Mouse (Mus musculus) forebrain, embryonic 15.5 days (tissue): Measurements from ENCODE around the gene BC067074. TPM values are rescaled to one million over a fixed set of nuclear protein-coding genes. Genes with fewer than 3 reads are reported as not detected.
"Not testable (repeated sequence)": the region's sequence is repeated elsewhere in the genome, so short reads cannot be mapped to it uniquely, and the experiment has no call there.

Source experiments
- ATAC-seq: fragments of 200-750 bp; cut with Nextera tagmentation; replicated peaks from 2 replicates; pipeline ENCODE4 v1.8.0; 2017; ENCODE audit warnings: mild to moderate bottlenecking, moderate TSS enrichment, moderate library complexity
- H3K27ac ChIP-seq: fragments of 300-500 bp; sonication (generic); replicated peaks from 2 replicates; pipeline ENCODE4 v1.5.1; 2015; ENCODE audit warnings: mild to moderate bottlenecking, inconsistent platforms
- H3K27me3 ChIP-seq: fragments of 300-500 bp; sonication (generic); 2 replicates; pipeline ENCODE4 v1.6.1; 2015; ENCODE audit warnings: inconsistent platforms
- H3K36me3 ChIP-seq: fragments of 300-500 bp; sonication (generic); 2 replicates; pipeline ENCODE4 v1.6.1; 2015; ENCODE audit warnings: mild to moderate bottlenecking, inconsistent platforms
- H3K4me1 ChIP-seq: fragments of 300-500 bp; sonication (generic); 2 replicates; pipeline ENCODE4 v1.6.1; 2015; ENCODE audit warnings: inconsistent platforms
- H3K4me2 ChIP-seq: fragments of 300-500 bp; sonication (generic); replicated peaks from 2 replicates; pipeline ENCODE4 v1.6.1; 2015; ENCODE audit warnings: mild to moderate bottlenecking, inconsistent platforms
- H3K4me3 ChIP-seq: fragments of 300-500 bp; sonication (generic); 2 replicates; pipeline ENCODE4 v1.5.1; 2015; ENCODE audit warnings: mild to moderate bottlenecking, inconsistent platforms
- H3K9ac ChIP-seq: fragments of 300-500 bp; sonication (generic); replicated peaks from 2 replicates; pipeline ENCODE4 v1.6.1; 2015; ENCODE audit warnings: mild to moderate bottlenecking, inconsistent platforms
- H3K9me3 ChIP-seq: fragments of 300-500 bp; sonication (generic); 2 replicates; pipeline ENCODE4 v1.6.1; 2016; ENCODE audit warnings: inconsistent platforms
- WGBS: fragments of 180-500 bp; shearing (Covaris S2); methylation state at CpG from one replicate; pipeline ENCODE4 v1.1.7; 2015; ENCODE audit warnings: mixed read lengths; 5-methylcytosine and 5-hydroxymethylcytosine counted together
- polyA plus RNA-seq: library from polyadenylated mRNA; unstranded; fragments of >200 nt; fragmentation: Nextera tagmentation; extraction: Ambion mirVana; gene quantifications from 2 replicates; pipeline ENCODE4 v1.2.1, GENCODE M21; 2015

BC067074 gene
- polyA plus RNA-seq, 1 experiment from 2014 or later = 0.48 TPM

GRCm38 (mm10) chr13:113359676-113360075 lies 66.7 kb downstream of the BC067074 start:
- Histone ChIP-seq H3K27me3 (no peaks in the 10 kb centered on the region), H3K9me3 (no peaks in the 10 kb centered on the region), H3K4me3 (no peak overlapping the region), H3K36me3 (no peaks in the 10 kb centered on the region), H3K4me2 (no peak overlapping the region), H3K4me1 (peaks cover 3% of the 10 kb centered on the region; the same call in 1 of the 2 replicates), H3K27ac (no peak overlapping the region), H3K9ac (no peak overlapping the region)
- 87% methylated on average over 1 of the region's 1 CpGs for WGBS
- ATAC-seq = no peak

GRCm38 (mm10) chr13:113365976-113366375 lies 73.0 kb downstream of the BC067074 start:
- 89% methylated on average over 10 of the region's 10 CpGs for WGBS

GRCm38 (mm10) chr13:113368931-113369579 lies 76.1 kb downstream of the BC067074 start:
- 80% methylated on average over 13 of the region's 13 CpGs for WGBS
- H3K4me2 ChIP-seq = no peak overlapping the region
- no peaks in the 10 kb centered on the region for H3K4me1 ChIP-seq
- no peaks in the 10 kb centered on the region for H3K36me3 ChIP-seq
- H3K4me3 ChIP-seq = no peak overlapping the region
- ATAC-seq = no peak
- H3K9ac ChIP-seq = no peak overlapping the region
- no peaks in the 10 kb centered on the region for H3K9me3 ChIP-seq
- H3K27ac ChIP-seq = no peak overlapping the region
- H3K27me3 ChIP-seq = no peaks in the 10 kb centered on the region

More at GRCm38 (mm10) chr13:113365976-113366375, 73.0 kb downstream of the BC067074 start:
- H3K27ac ChIP-seq = no peak overlapping the region
- no peak for ATAC-seq
- no peaks in the 10 kb centered on the region for H3K36me3 ChIP-seq
- no peaks in the 10 kb centered on the region for H3K4me1 ChIP-seq
- no peaks in the 10 kb centered on the region for H3K27me3 ChIP-seq
- no peak overlapping the region for H3K9ac ChIP-seq
- no peak overlapping the region for H3K4me3 ChIP-seq
- no peak overlapping the region for H3K4me2 ChIP-seq
- H3K9me3 ChIP-seq = no peaks in the 10 kb centered on the region

- H3K4me1 ChIP-seq = no peaks in the 10 kb centered on the region
- 95% methylated on average over 10 of the region's 10 CpGs for WGBS
- no peak overlapping the region for H3K27ac ChIP-seq
- H3K9ac ChIP-seq = no peak overlapping the region
- H3K4me2 ChIP-seq = no peak overlapping the region
- ATAC-seq = no peak
- no peaks in the 10 kb centered on the region for H3K36me3 ChIP-seq
- no peaks in the 10 kb centered on the region for H3K9me3 ChIP-seq
- no peak overlapping the region for H3K4me3 ChIP-seq
- H3K27me3 ChIP-seq = no peaks in the 10 kb centered on the region
Measured at GRCm38 (mm10) chr13:113369622-113370021, 76.7 kb downstream of the BC067074 start.

GRCm38 (mm10) chr13:113373291-113374083 lies 80.5 kb downstream of the BC067074 start:
- H3K9ac ChIP-seq = no peak overlapping the region
- WGBS = 75% methylated on average over 12 of the region's 12 CpGs
- ATAC-seq = peak; percentile 68

GRCm38 (mm10) chr13:113374084-113374405 lies 81.1 kb downstream of the BC067074 start:
- Histone ChIP-seq H3K36me3 (no peaks in the 10 kb centered on the region), H3K9me3 (no peaks in the 10 kb centered on the region), H3K27ac (no peak overlapping the region; the same call in 1 of the 2 replicates), H3K9ac (no peak overlapping the region), H3K4me3 (no peak overlapping the region), H3K27me3 (no peaks in the 10 kb centered on the region), H3K4me2 (no peak overlapping the region), H3K4me1 (no peaks in the 10 kb centered on the region)
- 25% methylated on average over 2 of the region's 2 CpGs for WGBS
- peak; percentile 85 for ATAC-seq

More at GRCm38 (mm10) chr13:113373291-113374083, 80.5 kb downstream of the BC067074 start:
- H3K27ac ChIP-seq = peak overlapping the region; percentile 46
- no peaks in the 10 kb centered on the region for H3K4me1 ChIP-seq
- no peaks in the 10 kb centered on the region for H3K36me3 ChIP-seq
- no peaks in the 10 kb centered on the region for H3K27me3 ChIP-seq
- no peak overlapping the region for H3K4me2 ChIP-seq
- H3K9me3 ChIP-seq = no peaks in the 10 kb centered on the region
- H3K4me3 ChIP-seq = no peak overlapping the region

GRCm38 (mm10) chr13:113377631-113378030 lies 84.7 kb downstream of the BC067074 start:
- ATAC-seq = no peak
- H3K36me3 ChIP-seq = no peaks in the 10 kb centered on the region
- no peak overlapping the region for H3K4me2 ChIP-seq
- no peak overlapping the region for H3K27ac ChIP-seq
- H3K9me3 ChIP-seq = no peaks in the 10 kb centered on the region
- H3K9ac ChIP-seq = no peak overlapping the region
- WGBS = 87% methylated on average over 7 of the region's 7 CpGs
- H3K27me3 ChIP-seq = no peaks in the 10 kb centered on the region
- H3K4me3 ChIP-seq = no peak overlapping the region
- no peaks in the 10 kb centered on the region for H3K4me1 ChIP-seq

- no peak for ATAC-seq
- Histone ChIP-seq H3K36me3 (no peaks in the 10 kb centered on the region), H3K27ac (no peak overlapping the region), H3K9ac (no peak overlapping the region), H3K9me3 (no peaks in the 10 kb centered on the region), H3K27me3 (no peaks in the 10 kb centered on the region), H3K4me1 (no peaks in the 10 kb centered on the region), H3K4me3 (no peak overlapping the region), H3K4me2 (no peak overlapping the region)
- 84% methylated on average over 8 of the region's 8 CpGs for WGBS
Measured at GRCm38 (mm10) chr13:113378980-113379410, 86.0 kb downstream of the BC067074 start.

GRCm38 (mm10) chr13:113379766-113380309 lies 86.9 kb downstream of the BC067074 start:
- H3K27ac ChIP-seq = no peak overlapping the region
- no peaks in the 10 kb centered on the region for H3K27me3 ChIP-seq
- no peaks in the 10 kb centered on the region for H3K36me3 ChIP-seq
- no peaks in the 10 kb centered on the region for H3K4me1 ChIP-seq
- no peaks in the 10 kb centered on the region for H3K9me3 ChIP-seq
- WGBS = 41% methylated on average over 6 of the region's 6 CpGs
- no peak overlapping the region for H3K4me3 ChIP-seq
- no peak overlapping the region for H3K4me2 ChIP-seq
- H3K9ac ChIP-seq = no peak overlapping the region
- no peak for ATAC-seq

GRCm38 (mm10) chr13:113381710-113382109 lies 88.8 kb downstream of the BC067074 start:
- H3K4me1 ChIP-seq = no peaks in the 10 kb centered on the region
- H3K9me3 ChIP-seq = no peaks in the 10 kb centered on the region
- no peak overlapping the region for H3K4me3 ChIP-seq
- 80% methylated on average over 1 of the region's 1 CpGs for WGBS
- no peak overlapping the region for H3K9ac ChIP-seq
- H3K27ac ChIP-seq = no peak overlapping the region
- H3K36me3 ChIP-seq = no peaks in the 10 kb centered on the region
- no peak overlapping the region for H3K4me2 ChIP-seq
- ATAC-seq = no peak
- no peaks in the 10 kb centered on the region for H3K27me3 ChIP-seq

- ATAC-seq = no peak
- H3K27me3 ChIP-seq = no peaks in the 10 kb centered on the region
- whole genome bisulfite sequencing = 85% methylated on average over 2 of the region's 2 CpGs
- no peak overlapping the region for H3K9ac ChIP-seq
- no peaks in the 10 kb centered on the region for H3K36me3 ChIP-seq
- H3K27ac ChIP-seq = no peak overlapping the region
- H3K4me2 ChIP-seq = no peak overlapping the region
- H3K9me3 ChIP-seq = no peaks in the 10 kb centered on the region
- H3K4me1 ChIP-seq = no peaks in the 10 kb centered on the region
- H3K4me3 ChIP-seq = no peak overlapping the region
Measured at GRCm38 (mm10) chr13:113382201-113382600, 89.2 kb downstream of the BC067074 start.

GRCm38 (mm10) chr13:113382770-113383169 lies 89.8 kb downstream of the BC067074 start:
- H3K4me3 ChIP-seq, H3K4me2 ChIP-seq, ATAC-seq: not testable (repeated sequence)

More at GRCm38 (mm10) chr13:113382770-113383169, 89.8 kb downstream of the BC067074 start:
- H3K27me3 ChIP-seq, H3K9me3 ChIP-seq, H3K36me3 ChIP-seq, H3K9ac ChIP-seq, H3K4me1 ChIP-seq, H3K27ac ChIP-seq: not testable (repeated sequence)
